11 mouse cellular contexts compared by ENCODE assay signal in genomic region chr11:74962846-74963407, GRCm38 (mm10). TPM values are rescaled to one million over a fixed set of nuclear protein-coding genes. Genes with fewer than 3 reads are reported as not detected.
DNase-seq lines count a peak whose midpoint lies in the region; ATAC-seq and TF ChIP-seq lines count a peak whose summit lies in the region.
"Had no signal": no experiment of that assay in that cellular context is flagged by ENCODE, and none has a peak within 500 bp of the region (broad histone marks: within the 10 kb centered on the region; RNA-seq: fewer than 3 reads in every experiment).

No protein-coding gene starts in this region.

- TF ChIP-seq CTCF in heart, postnatal 0 days (IDR thresholded peaks at IDR 0.05; ENCODE audit: low read depth), result no peak

- no peak overlapping the region for H3K4me3 ChIP-seq in embryonic facial prominence, embryonic 14.5 days (ENCODE audit: low read depth, low read length)
- no peak overlapping the region for H3K4me3 ChIP-seq in embryonic facial prominence, embryonic 10.5 days
- H3K4me3 ChIP-seq in limb, embryonic 13.5 days, result no peak overlapping the region
- no peak overlapping the region for H3K4me3 ChIP-seq in limb, embryonic 10.5 days
- no peak overlapping the region for H3K4me3 ChIP-seq in heart, postnatal 0 days (ENCODE audit: low read depth, low read length)
- H3K4me3 ChIP-seq: erythroblast, embryonic 14.5 days; midbrain, embryonic 13.5 days had no signal

- no peak overlapping the region for H3K4me2 ChIP-seq in embryonic facial prominence, embryonic 14.5 days (ENCODE audit: low read depth, low read length)
- H3K4me2 ChIP-seq in limb, embryonic 13.5 days (replicated peaks), result no peak overlapping the region
- H3K4me2 ChIP-seq in heart, postnatal 0 days (ENCODE audit: low read depth, low read length), result 0 out of 2 replicates have a peak overlapping the region, but pooled peaks have one; percentile 8
- H3K4me2 ChIP-seq: midbrain, embryonic 13.5 days had no signal

- no peak for TF ChIP-seq EP300 in heart, postnatal 0 days (IDR thresholded peaks at IDR 0.05; ENCODE audit: low read depth)

- WGBS in embryonic facial prominence, embryonic 14.5 days, result 60% methylated on average over 2 of the region's 2 CpGs
- 93% methylated on average over 2 of the region's 2 CpGs for WGBS in embryonic facial prominence, embryonic 10.5 days
- 66% methylated on average over 2 of the region's 2 CpGs for WGBS in limb, embryonic 13.5 days
- 89% methylated on average over 2 of the region's 2 CpGs for WGBS in limb, embryonic 10.5 days
- 42% methylated on average over 2 of the region's 2 CpGs for WGBS in heart, postnatal 0 days

- peak; percentile 37; the same call in 1 of the 2 replicates for ATAC-seq in embryonic facial prominence, embryonic 14.5 days (ENCODE audit: low read depth)
- peak; percentile 66; the same call in 1 of the 2 replicates for ATAC-seq in limb, embryonic 13.5 days (ENCODE audit: low FRiP score, low read depth)
- ATAC-seq in heart, postnatal 0 days (ENCODE audit: insufficient read depth, low read depth), result no peak
- ATAC-seq: midbrain, embryonic 13.5 days had no signal

- no peaks in the 10 kb centered on the region for H3K4me1 ChIP-seq in embryonic facial prominence, embryonic 14.5 days (ENCODE audit: control insufficient read depth, insufficient read depth, low read length)
- H3K4me1 ChIP-seq in embryonic facial prominence, embryonic 10.5 days, result no peaks in the 10 kb centered on the region
- 0 out of 2 replicates have a peak, but pooled peaks cover 7% of the 10 kb centered on the region for H3K4me1 ChIP-seq in limb, embryonic 13.5 days
- no peaks in the 10 kb centered on the region for H3K4me1 ChIP-seq in limb, embryonic 10.5 days
- H3K4me1 ChIP-seq in heart, postnatal 0 days (ENCODE audit: control insufficient read depth, insufficient read depth), result peaks cover 22% of the 10 kb centered on the region
- H3K4me1 ChIP-seq: midbrain, embryonic 13.5 days had no signal

- no peak overlapping the region for H3K9ac ChIP-seq in embryonic facial prominence, embryonic 14.5 days (ENCODE audit: low read depth, low read length)
- no peak overlapping the region for H3K9ac ChIP-seq in limb, embryonic 13.5 days
- H3K9ac ChIP-seq in heart, postnatal 0 days (replicated peaks; ENCODE audit: low read depth, low read length), result no peak overlapping the region
- H3K9ac ChIP-seq: midbrain, embryonic 13.5 days had no signal

- peak; percentile 89 for DNase-seq in embryonic facial prominence, embryonic 14.5 days (ENCODE audit: low spot score)
- no peak for DNase-seq in embryonic facial prominence, embryonic 10.5 days (ENCODE audit: low spot score)
- no peak for DNase-seq in limb, embryonic 10.5 days (ENCODE audit: low spot score)
- DNase-seq in adipocyte (ENCODE audit: low spot score), result peak; percentile 84
- peak; percentile 55 for DNase-seq in heart, postnatal 0 days (ENCODE audit: low spot score)
- DNase-seq in gastrocnemius, adult 8-10 months (ENCODE audit: low spot score in 2 of 2), result no peak
- DNase-seq in thymus, postnatal 36 days, result no peak
- DNase-seq: layer of hippocampus, adult 9-11 months had no signal

- 0 out of 2 replicates have a peak, but pooled peaks cover 4% of the 10 kb centered on the region for H3K36me3 ChIP-seq in embryonic facial prominence, embryonic 14.5 days (ENCODE audit: control insufficient read depth, insufficient read depth, low read length)
- peaks cover 32% of the 10 kb centered on the region for H3K36me3 ChIP-seq in embryonic facial prominence, embryonic 10.5 days (replicated peaks)
- peaks cover 6% of the 10 kb centered on the region for H3K36me3 ChIP-seq in limb, embryonic 13.5 days
- H3K36me3 ChIP-seq in limb, embryonic 10.5 days, result peaks cover 16% of the 10 kb centered on the region
- H3K36me3 ChIP-seq in heart, postnatal 0 days (replicated peaks; ENCODE audit: control insufficient read depth, insufficient read depth, low read length), result 0 out of 2 replicates have a peak, but pooled peaks cover 3% of the 10 kb centered on the region

- 0 out of 2 replicates have a peak overlapping the region, but pooled peaks have one; percentile 10 for H3K27ac ChIP-seq in embryonic facial prominence, embryonic 14.5 days (replicated peaks; ENCODE audit: low read depth, low read length)
- no peak overlapping the region for H3K27ac ChIP-seq in embryonic facial prominence, embryonic 10.5 days (replicated peaks)
- no peak overlapping the region for H3K27ac ChIP-seq in limb, embryonic 13.5 days
- H3K27ac ChIP-seq in limb, embryonic 10.5 days, result no peak overlapping the region
- H3K27ac ChIP-seq in heart, postnatal 0 days (ENCODE audit: low read depth), result peak overlapping the region; percentile 55
- H3K27ac ChIP-seq: midbrain, embryonic 13.5 days had no signal

- no peaks in the 10 kb centered on the region for H3K9me3 ChIP-seq in embryonic facial prominence, embryonic 14.5 days (ENCODE audit: control insufficient read depth, low read length)
- no peaks in the 10 kb centered on the region for H3K9me3 ChIP-seq in embryonic facial prominence, embryonic 10.5 days
- no peaks in the 10 kb centered on the region for H3K9me3 ChIP-seq in limb, embryonic 13.5 days
- H3K9me3 ChIP-seq in limb, embryonic 10.5 days (replicated peaks), result no peaks in the 10 kb centered on the region
- H3K9me3 ChIP-seq in heart, postnatal 0 days (replicated peaks; ENCODE audit: control insufficient read depth, low read length), result no peaks in the 10 kb centered on the region
- H3K9me3 ChIP-seq: midbrain, embryonic 13.5 days had no signal

- H3K27me3 ChIP-seq in embryonic facial prominence, embryonic 14.5 days (replicated peaks; ENCODE audit: control insufficient read depth, insufficient read depth, low read length), result no peaks in the 10 kb centered on the region
- H3K27me3 ChIP-seq in embryonic facial prominence, embryonic 10.5 days (replicated peaks; ENCODE audit: low read depth, poor library complexity, severe bottlenecking), result no peaks in the 10 kb centered on the region
- no peaks in the 10 kb centered on the region for H3K27me3 ChIP-seq in limb, embryonic 13.5 days
- H3K27me3 ChIP-seq in limb, embryonic 10.5 days (ENCODE audit: low read depth, poor library complexity, severe bottlenecking), result no peaks in the 10 kb centered on the region
- no peaks in the 10 kb centered on the region for H3K27me3 ChIP-seq in heart, postnatal 0 days (ENCODE audit: control insufficient read depth, insufficient read depth, low read length)
- H3K27me3 ChIP-seq: midbrain, embryonic 13.5 days had no signal

RNA-seq across cellular contexts. Expression of gene Srr, which starts 37.2 kb away (rescaled TPM):
- polyA plus RNA-seq in embryonic facial prominence, embryonic 14.5 days (2014; fragmentation: Nextera tagmentation; extraction: Ambion mirVana), result 30.4 and 36.3 TPM in 2 replicates
- polyA plus RNA-seq in embryonic facial prominence, embryonic 10.5 days (2016; fragmentation: Nextera tagmentation; extraction: Ambion mirVana), result 15.4 and 17.7 TPM in 2 replicates
- polyA plus RNA-seq in limb, embryonic 13.5 days (2015; fragmentation: Nextera tagmentation; extraction: Ambion mirVana), result 29.2 and 30.3 TPM in 2 replicates
- polyA plus RNA-seq in limb, embryonic 10.5 days (2016; fragmentation: Nextera tagmentation; extraction: Ambion mirVana), result 13.2 and 17.3 TPM in 2 replicates
- total RNA-seq in heart, postnatal 0 days (2014; rRNA removed; ENCODE audit: low replicate concordance), result 16.3 and 34.0 TPM in 2 replicates
- 14.5 and 15.8 TPM in 2 replicates for polyA plus RNA-seq in heart, postnatal 0 days (2015; fragmentation: Nextera tagmentation; extraction: Ambion mirVana)
- 10 to 100 TPM; 15.8 to 19.1 (median 17.0) TPM for total RNA-seq in gastrocnemius, adult 8-10 months (2022)

RNA-seq across cellular contexts. Expression of gene Smg6, which starts 37.3 kb away (rescaled TPM):
- 12.8 and 13.6 TPM in 2 replicates for polyA plus RNA-seq in embryonic facial prominence, embryonic 14.5 days (2014; fragmentation: Nextera tagmentation; extraction: Ambion mirVana)
- polyA plus RNA-seq in embryonic facial prominence, embryonic 10.5 days (2016; fragmentation: Nextera tagmentation; extraction: Ambion mirVana), result 19.5 and 21.0 TPM in 2 replicates
- 21.9 and 22.4 TPM in 2 replicates for polyA plus RNA-seq in limb, embryonic 13.5 days (2015; fragmentation: Nextera tagmentation; extraction: Ambion mirVana)
- polyA plus RNA-seq in limb, embryonic 10.5 days (2016; fragmentation: Nextera tagmentation; extraction: Ambion mirVana), result 19.6 and 21.5 TPM in 2 replicates
- total RNA-seq in heart, postnatal 0 days (2014; rRNA removed; ENCODE audit: low replicate concordance), result 15.7 and 21.1 TPM in 2 replicates
- 6.9 and 7.1 TPM in 2 replicates for polyA plus RNA-seq in heart, postnatal 0 days (2015; fragmentation: Nextera tagmentation; extraction: Ambion mirVana)
- 10 to 100 TPM; 10.3 to 13.0 (median 11.7) TPM for total RNA-seq in gastrocnemius, adult 8-10 months (2022)

Comparison
In these comparisons a context has a peak if more than half of its experiments do, and no peak if none do; other contexts are left out.
1. DNase-seq: peak in embryonic facial prominence, embryonic 14.5 days (single experiment), adipocyte (single experiment) and heart, postnatal 0 days (single experiment); none in embryonic facial prominence, embryonic 10.5 days (single experiment), limb, embryonic 10.5 days (single experiment), gastrocnemius, adult 8-10 months (0 of 2) and thymus, postnatal 36 days (0 of 2).
2. H3K27ac ChIP-seq: peak in embryonic facial prominence, embryonic 14.5 days (single experiment) and heart, postnatal 0 days (single experiment); none in embryonic facial prominence, embryonic 10.5 days (single experiment), limb, embryonic 13.5 days (single experiment) and limb, embryonic 10.5 days (single experiment).